Mouse (Mus musculus) C2C12 (cell line): ENCODE measurements around the gene Prss32.

Experiments
- CEBPB ChIP-seq: IDR thresholded peaks from one replicate; pipeline ENCODE4 v1.6.1; 2011; ENCODE audit warnings: low read depth, mild to moderate bottlenecking, control low read depth, moderate library complexity
- CTCF ChIP-seq: IDR thresholded peaks from one replicate; pipeline ENCODE4 v1.5.1; 2011; ENCODE audit not compliant: control insufficient read depth, insufficient read depth, insufficient read length
- FOSL1 ChIP-seq: IDR thresholded peaks from one replicate; pipeline ENCODE4 v1.8.0; 2011; ENCODE audit warnings: mild to moderate bottlenecking, low read length; ENCODE audit not compliant: poor library complexity, insufficient read depth, severe bottlenecking
- MYOD1 ChIP-seq: IDR thresholded peaks from one replicate; pipeline ENCODE4 v1.6.1; 2011; ENCODE audit warnings: low read depth; ENCODE audit not compliant: control insufficient read depth, insufficient read length

GRCm38 (mm10) chr17:23868513-23868912, 24.9 kb downstream of the Prss32 start:
- TF ChIP-seq CEBPB (no peak), CTCF (no peak), MYOD1 (no peak), FOSL1 (no peak)
